Mouse (Mus musculus) hindbrain, embryonic 12.5 days (tissue): Measurements from ENCODE around the gene Mark3. TPM values are rescaled to one million over a fixed set of nuclear protein-coding genes. Genes with fewer than 3 reads are reported as not detected.
"Not testable (repeated sequence)": the region's sequence is repeated elsewhere in the genome, so short reads cannot be mapped to it uniquely, and the experiment has no call there.

ENCODE experiments used
- ATAC-seq: fragments of 200-750 bp; cut with Nextera tagmentation; 2 replicates; pipeline ENCODE4 v1.8.0; 2017; ENCODE audit warnings: moderate TSS enrichment; ENCODE audit not compliant: low FRiP score
- H3K27ac ChIP-seq: fragments of 300-500 bp; sonication (generic); 2 replicates; pipeline ENCODE4 v1.5.1; 2016; ENCODE audit warnings: mild to moderate bottlenecking
- H3K27me3 ChIP-seq: fragments of 300-500 bp; sonication (generic); 2 replicates; pipeline ENCODE4 v1.6.1; 2016; ENCODE audit warnings: mild to moderate bottlenecking
- H3K36me3 ChIP-seq: fragments of 300-500 bp; sonication (generic); 2 replicates; pipeline ENCODE4 v1.6.1; 2016; ENCODE audit warnings: mild to moderate bottlenecking
- H3K4me1 ChIP-seq: fragments of 300-500 bp; sonication (generic); 2 replicates; pipeline ENCODE4 v1.6.1; 2016
- H3K4me2 ChIP-seq: fragments of 300-500 bp; sonication (generic); replicated peaks from 2 replicates; pipeline ENCODE4 v1.6.1; 2016; ENCODE audit warnings: mild to moderate bottlenecking
- H3K4me3 ChIP-seq: fragments of 300-500 bp; sonication (generic); 2 replicates; pipeline ENCODE4 v1.5.1; 2016; ENCODE audit warnings: mild to moderate bottlenecking
- H3K9ac ChIP-seq: fragments of 300-500 bp; sonication (generic); 2 replicates; pipeline ENCODE4 v1.6.1; 2016; ENCODE audit warnings: mild to moderate bottlenecking, moderate library complexity
- H3K9me3 ChIP-seq: fragments of 300-500 bp; sonication (generic); replicated peaks from 2 replicates; pipeline ENCODE4 v1.6.1; 2016; ENCODE audit warnings: mild to moderate bottlenecking
- WGBS: fragments of 180-500 bp; shearing (Covaris S2); methylation state at CpG from one replicate; pipeline ENCODE4 v1.1.7; 2016; 5-methylcytosine and 5-hydroxymethylcytosine counted together
- polyA plus RNA-seq: library from polyadenylated mRNA; unstranded; fragments of >200 nt; fragmentation: Nextera tagmentation; extraction: Ambion mirVana; gene quantifications from 2 replicates; pipeline ENCODE4 v1.2.1, GENCODE M21; 2016

The Mark3 gene
- polyA plus RNA-seq, 1 experiment from 2014 or later = 80.7 TPM

GRCm38 (mm10) chr12:111661554-111661953, 87.2 kb downstream of the Mark3 start:
- WGBS = 98% methylated on average over 11 of the region's 11 CpGs
- H3K9ac ChIP-seq, H3K4me3 ChIP-seq, H3K27ac ChIP-seq, H3K4me1 ChIP-seq, H3K9me3 ChIP-seq, ATAC-seq, H3K4me2 ChIP-seq, H3K27me3 ChIP-seq: not testable (repeated sequence)
- H3K36me3 ChIP-seq = peaks cover 39% of the 10 kb centered on the region

DNA sequence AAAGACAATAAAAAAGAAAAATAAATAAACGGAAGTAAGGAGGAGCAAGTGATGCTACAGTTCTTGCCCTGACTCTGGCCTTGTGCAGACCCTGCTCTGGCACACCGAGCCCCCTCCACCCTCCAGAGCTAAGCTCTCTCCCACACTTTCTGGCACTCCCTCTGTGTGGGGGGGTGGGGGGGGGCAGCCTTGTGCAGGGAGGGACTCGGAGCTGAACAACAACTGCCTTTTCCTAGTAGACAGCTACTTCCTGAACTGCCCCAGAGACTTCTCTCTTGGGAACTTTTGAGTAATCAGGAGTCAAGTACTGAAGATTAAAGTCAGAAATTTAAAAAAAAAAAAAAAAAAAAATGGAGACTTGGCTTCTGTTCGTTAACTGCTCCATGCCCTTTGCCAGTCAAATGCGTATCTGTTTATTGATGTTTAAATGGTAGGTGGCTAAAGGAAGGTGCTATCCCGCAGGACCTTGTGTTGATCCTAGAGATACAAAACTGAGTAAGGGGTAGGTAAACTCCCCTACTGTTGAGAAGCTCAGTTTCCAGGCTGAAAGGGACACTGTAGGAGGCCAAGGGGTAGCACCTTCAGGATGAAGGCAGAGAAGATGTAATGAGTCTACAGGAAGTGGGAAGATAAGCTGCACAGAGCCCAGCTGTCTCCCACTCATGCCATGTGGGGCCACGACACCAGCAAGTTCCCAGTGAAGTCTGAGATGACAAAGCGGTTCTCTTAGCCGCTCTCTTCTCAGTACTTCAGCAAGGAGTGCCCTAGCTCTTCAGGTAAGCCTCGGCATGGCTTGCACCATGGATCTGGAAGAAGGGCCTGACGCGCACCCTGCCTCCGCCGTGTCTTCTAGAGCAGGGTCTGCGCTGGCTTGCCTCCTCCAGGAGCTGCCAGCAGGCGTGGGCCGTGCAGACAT, 89.2 kb downstream of the Mark3 start:
- Histone ChIP-seq H3K27me3 (no peaks in the 10 kb centered on the region), H3K4me2 (no peak overlapping the region), H3K9me3 (no peaks in the 10 kb centered on the region), H3K36me3 (peaks cover 33% of the 10 kb centered on the region), H3K4me1 (peaks cover 13% of the 10 kb centered on the region), H3K27ac (no peak overlapping the region), H3K4me3 (no peak overlapping the region), H3K9ac (no peak overlapping the region)
- 77% methylated on average over 17 of the region's 17 CpGs for WGBS
- no peak for ATAC-seq

DNA sequence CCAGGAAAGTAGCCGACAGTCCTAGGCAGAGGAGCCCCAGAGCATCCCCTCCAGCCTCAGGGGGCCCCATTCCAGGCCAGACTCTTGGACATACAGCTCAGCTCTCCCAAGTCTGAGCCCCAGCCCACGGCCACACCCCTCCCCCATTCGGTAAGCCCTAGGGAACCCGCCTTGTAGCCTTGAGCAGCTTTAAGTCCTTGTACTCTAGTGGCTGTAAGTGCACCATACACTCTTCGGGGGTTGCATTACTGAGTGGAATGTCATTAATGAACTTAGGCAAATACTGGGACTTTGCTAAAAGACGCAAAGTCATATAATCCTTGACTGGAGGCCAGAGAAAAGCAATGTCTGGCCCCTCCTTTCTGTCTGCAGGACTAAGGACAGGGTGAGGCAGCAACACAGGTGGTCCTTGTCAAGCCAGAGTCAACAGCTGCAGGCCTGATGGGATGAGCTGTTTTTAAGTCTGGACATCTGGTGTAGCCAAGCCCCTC, 89.9 kb downstream of the Mark3 start:
- Histone ChIP-seq H3K9ac (no peak overlapping the region), H3K4me3 (no peak overlapping the region), H3K4me1 (peaks cover 20% of the 10 kb centered on the region), H3K4me2 (no peak overlapping the region), H3K27me3 (no peaks in the 10 kb centered on the region), H3K27ac (0 out of 2 replicates have a peak overlapping the region, but pooled peaks have one; percentile 7), H3K9me3 (no peaks in the 10 kb centered on the region), H3K36me3 (peaks cover 28% of the 10 kb centered on the region)
- WGBS = 53% methylated on average over 6 of the region's 6 CpGs
- no peak for ATAC-seq

DNA sequence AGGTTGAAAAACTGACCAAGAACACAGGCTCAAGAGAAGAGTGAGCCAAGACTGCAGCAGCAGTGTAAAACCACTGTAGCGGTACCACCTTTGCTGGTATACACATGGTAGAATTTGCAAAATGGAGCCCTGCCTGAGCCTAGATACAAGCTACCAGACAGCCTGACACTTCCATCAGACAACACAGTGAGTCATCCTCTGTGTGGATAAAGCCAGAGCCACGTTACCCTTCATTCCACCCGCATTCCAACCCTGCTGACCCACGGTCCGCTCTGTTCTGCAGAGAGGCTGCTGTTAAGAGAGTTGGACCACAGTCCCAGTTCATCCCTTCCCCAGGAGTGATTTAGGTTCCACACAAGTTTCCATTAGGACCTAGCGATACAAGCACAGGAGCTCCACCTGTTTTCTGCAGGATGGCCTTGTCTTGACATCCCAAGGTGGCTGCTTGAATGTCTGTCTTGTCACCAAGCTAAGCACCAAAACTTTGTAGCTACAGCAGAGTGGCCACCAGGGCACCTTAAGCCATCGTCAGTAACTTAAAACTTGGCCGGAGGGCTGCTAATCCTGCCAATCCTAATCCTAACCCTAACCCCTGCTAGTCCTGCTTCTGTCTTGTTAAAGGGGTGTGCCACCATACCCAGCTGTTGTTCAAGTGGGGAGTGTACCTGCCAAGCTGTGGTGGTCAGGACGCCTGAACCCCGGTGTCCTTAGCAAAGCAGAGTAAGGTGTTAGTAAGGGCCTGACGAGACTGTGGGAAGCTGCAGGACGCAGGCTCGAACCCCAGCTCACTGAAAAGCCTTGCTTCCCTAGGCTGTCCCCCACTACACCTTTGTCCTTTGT, 90.9 kb downstream of the Mark3 start:
- no peak for ATAC-seq
- peaks cover 31% of the 10 kb centered on the region for H3K4me1 ChIP-seq
- H3K4me2 ChIP-seq = no peak overlapping the region
- no peak overlapping the region for H3K9ac ChIP-seq
- WGBS = 82% methylated on average over 13 of the region's 13 CpGs
- H3K27me3 ChIP-seq = no peaks in the 10 kb centered on the region
- H3K27ac ChIP-seq = no peak overlapping the region
- no peaks in the 10 kb centered on the region for H3K9me3 ChIP-seq
- H3K36me3 ChIP-seq = peaks cover 33% of the 10 kb centered on the region
- no peak overlapping the region for H3K4me3 ChIP-seq

- Histone ChIP-seq H3K27me3 (no peaks in the 10 kb centered on the region; the same call in 1 of the 2 replicates), H3K4me1 (peaks cover 36% of the 10 kb centered on the region), H3K9me3 (no peaks in the 10 kb centered on the region), H3K27ac (no peak overlapping the region), H3K4me3 (no peak overlapping the region), H3K36me3 (peaks cover 37% of the 10 kb centered on the region), H3K9ac (no peak overlapping the region), H3K4me2 (no peak overlapping the region)
- ATAC-seq = no peak
- WGBS = 81% methylated on average over 13 of the region's 13 CpGs
These were observed 92.1 kb downstream of the Mark3 start for GRCm38 (mm10) chr12:111666380-111666779.

GRCm38 (mm10) chr12:111667421-111667820, 93.1 kb downstream of the Mark3 start:
- no peak for ATAC-seq
- Histone ChIP-seq H3K27me3 (no peaks in the 10 kb centered on the region; the same call in 1 of the 2 replicates), H3K4me3 (no peak overlapping the region), H3K9ac (no peak overlapping the region), H3K9me3 (no peaks in the 10 kb centered on the region), H3K4me1 (peaks cover 38% of the 10 kb centered on the region), H3K36me3 (peaks cover 30% of the 10 kb centered on the region), H3K4me2 (no peak overlapping the region), H3K27ac (0 out of 2 replicates have a peak overlapping the region, but pooled peaks have one; percentile 58)
- WGBS = 97% methylated on average over 5 of the region's 5 CpGs

DNA sequence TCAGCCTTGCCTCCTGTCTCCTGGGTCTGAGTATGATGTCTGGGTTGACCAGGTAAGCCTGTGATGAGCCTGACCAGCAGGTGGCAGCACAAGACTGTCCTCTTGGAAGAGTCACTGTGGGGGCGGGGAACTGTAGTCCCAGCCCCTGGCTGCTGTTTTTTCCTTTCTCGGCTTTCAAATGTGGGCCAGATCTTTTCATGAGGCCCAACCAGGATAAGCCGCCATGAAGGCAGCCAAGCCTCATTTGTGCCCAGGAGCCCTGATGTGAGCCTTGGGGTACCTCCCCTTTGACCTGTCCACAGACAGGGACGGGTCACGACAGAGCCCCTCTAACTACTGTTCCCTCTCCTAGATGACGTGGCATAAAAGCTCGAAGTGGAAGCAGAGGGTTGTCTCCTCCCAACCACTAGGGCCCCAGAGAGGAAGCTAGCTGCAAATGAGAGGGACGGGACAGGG, 94.2 kb downstream of the Mark3 start:
- Histone ChIP-seq H3K36me3 (peaks cover 30% of the 10 kb centered on the region), H3K4me3 (peak overlapping the region; percentile 87), H3K9ac (peak overlapping the region; percentile 91), H3K27ac (peak overlapping the region; percentile 58), H3K4me1 (peaks cover 42% of the 10 kb centered on the region), H3K9me3 (no peaks in the 10 kb centered on the region), H3K27me3 (peaks cover 4% of the 10 kb centered on the region; the same call in 1 of the 2 replicates), H3K4me2 (peak overlapping the region; percentile 90)
- 0% methylated on average over 8 of the region's 8 CpGs for WGBS
- ATAC-seq = peak; percentile 35; the same call in 1 of the 2 replicates

GRCm38 (mm10) chr12:111669000-111669788, 94.9 kb downstream of the Mark3 start:
- peak overlapping the region; percentile 87 for H3K4me3 ChIP-seq
- H3K9me3 ChIP-seq = no peaks in the 10 kb centered on the region
- H3K27me3 ChIP-seq = peaks cover 9% of the 10 kb centered on the region
- 46% methylated on average over 23 of the region's 23 CpGs for WGBS
- H3K9ac ChIP-seq = peak overlapping the region; percentile 91
- peaks cover 27% of the 10 kb centered on the region for H3K36me3 ChIP-seq
- H3K4me2 ChIP-seq = peak overlapping the region; percentile 90
- H3K27ac ChIP-seq = peak overlapping the region; percentile 58
- ATAC-seq = no peak
- peaks cover 36% of the 10 kb centered on the region for H3K4me1 ChIP-seq

DNA sequence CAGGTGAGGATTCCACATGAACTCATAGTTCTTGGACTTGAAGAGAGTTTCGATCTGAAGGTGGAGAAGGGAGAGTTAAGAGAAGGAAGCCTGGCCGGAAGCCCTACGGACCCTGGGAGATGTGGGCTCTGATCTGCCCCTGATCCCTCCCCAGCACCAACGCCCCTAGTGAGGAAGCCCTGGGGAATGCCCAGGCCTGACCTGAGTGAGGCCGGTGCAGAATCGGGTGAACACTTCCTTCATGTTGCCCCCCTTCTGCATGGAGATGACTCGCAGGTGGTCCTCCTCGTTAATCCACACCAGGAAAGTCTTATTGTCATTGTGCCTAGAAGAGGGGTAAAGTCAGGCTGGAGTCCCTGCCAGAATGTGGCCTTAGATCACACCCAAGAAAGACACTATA, 95.6 kb downstream of the Mark3 start:
- peaks cover 36% of the 10 kb centered on the region for H3K4me1 ChIP-seq
- peak overlapping the region; percentile 90 for H3K27ac ChIP-seq
- H3K9ac ChIP-seq = peak overlapping the region; percentile 91
- no peak for ATAC-seq
- peak overlapping the region; percentile 87 for H3K4me3 ChIP-seq
- peaks cover 27% of the 10 kb centered on the region for H3K36me3 ChIP-seq
- WGBS = 39% methylated on average over 8 of the region's 8 CpGs
- H3K9me3 ChIP-seq = no peaks in the 10 kb centered on the region
- H3K4me2 ChIP-seq = peak overlapping the region; percentile 90
- peaks cover 10% of the 10 kb centered on the region for H3K27me3 ChIP-seq

DNA sequence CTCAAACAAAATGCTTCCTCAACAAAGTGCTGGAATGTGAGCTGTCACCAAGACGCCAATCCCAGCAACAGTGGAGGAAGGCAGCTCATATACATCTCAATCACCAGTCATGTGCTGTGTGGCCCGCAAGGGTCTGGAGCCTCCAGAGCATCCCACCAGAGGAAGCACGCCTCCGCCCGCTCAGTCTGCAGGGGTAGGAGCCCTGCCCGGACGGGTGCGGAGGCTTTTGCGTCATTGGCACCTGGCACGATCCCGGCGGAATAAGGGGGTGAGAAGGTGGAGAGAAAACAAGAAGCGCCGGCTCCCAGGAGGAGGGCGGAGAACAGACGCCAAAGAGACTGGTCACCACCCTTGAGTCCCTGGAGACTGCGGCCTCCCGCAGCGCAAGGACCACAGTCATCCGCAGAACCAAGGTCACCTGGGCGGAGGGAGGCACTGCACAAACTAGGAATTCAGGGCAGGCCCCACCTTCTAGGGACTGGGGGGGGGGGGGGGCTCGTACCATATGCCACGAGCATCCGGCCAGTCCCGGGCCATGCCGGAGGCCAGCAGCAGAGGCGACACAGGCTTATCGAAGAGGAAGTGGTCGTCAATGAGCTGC, 96.1 kb downstream of the Mark3 start:
- Histone ChIP-seq H3K9me3 (no peaks in the 10 kb centered on the region), H3K4me2 (peak overlapping the region; percentile 90), H3K4me3 (peak overlapping the region; percentile 87), H3K36me3 (peaks cover 27% of the 10 kb centered on the region), H3K4me1 (peaks cover 36% of the 10 kb centered on the region), H3K27ac (peak overlapping the region; percentile 90), H3K9ac (peak overlapping the region; percentile 91), H3K27me3 (peaks cover 14% of the 10 kb centered on the region)
- 2% methylated on average over 26 of the region's 29 CpGs for WGBS
- no peak for ATAC-seq

- H3K9ac ChIP-seq = peak overlapping the region; percentile 91
- H3K27me3 ChIP-seq = peaks cover 16% of the 10 kb centered on the region
- H3K27ac ChIP-seq = peak overlapping the region; percentile 90
- ATAC-seq = peak; percentile 14
- peaks cover 36% of the 10 kb centered on the region for H3K4me1 ChIP-seq
- peaks cover 27% of the 10 kb centered on the region for H3K36me3 ChIP-seq
- WGBS = 2% methylated on average over 35 of the region's 35 CpGs
- peak overlapping the region; percentile 87 for H3K4me3 ChIP-seq
- H3K9me3 ChIP-seq = no peaks in the 10 kb centered on the region
- H3K4me2 ChIP-seq = peak overlapping the region; percentile 90
These were observed 96.7 kb downstream of the Mark3 start for GRCm38 (mm10) chr12:111670976-111671375.
